Mouse (Mus musculus): ENCODE results near the gene Rps29.
"Not testable (repeated sequence)": the region's sequence is repeated elsewhere in the genome, so short reads cannot be mapped to it uniquely, and the experiment has no call there.

Gene Rps29

DNA sequence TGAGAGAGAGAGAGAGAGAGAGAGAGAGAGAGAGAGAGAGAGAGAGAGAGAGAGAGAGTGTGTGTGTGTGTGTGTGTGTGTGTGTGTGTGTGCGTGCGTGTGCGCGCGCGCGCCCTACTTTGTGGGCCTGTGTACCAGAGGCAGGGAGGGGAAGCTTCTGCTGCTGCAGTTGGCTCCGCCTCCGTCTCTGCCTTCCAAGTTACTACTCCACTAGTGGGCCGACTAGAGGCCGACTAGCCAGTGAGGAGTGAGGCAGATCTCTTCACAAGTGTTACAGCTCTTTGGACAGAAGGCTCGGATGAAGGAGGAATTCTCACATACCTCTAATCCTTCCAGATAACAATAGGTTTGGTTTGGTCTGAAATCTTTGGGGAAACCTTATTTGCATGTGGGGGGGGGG is 20.4 kb upstream of the Rps29 start:
- DNase-seq (ENCODE audit: low spot score in 2 of 2) = no peak

DNA sequence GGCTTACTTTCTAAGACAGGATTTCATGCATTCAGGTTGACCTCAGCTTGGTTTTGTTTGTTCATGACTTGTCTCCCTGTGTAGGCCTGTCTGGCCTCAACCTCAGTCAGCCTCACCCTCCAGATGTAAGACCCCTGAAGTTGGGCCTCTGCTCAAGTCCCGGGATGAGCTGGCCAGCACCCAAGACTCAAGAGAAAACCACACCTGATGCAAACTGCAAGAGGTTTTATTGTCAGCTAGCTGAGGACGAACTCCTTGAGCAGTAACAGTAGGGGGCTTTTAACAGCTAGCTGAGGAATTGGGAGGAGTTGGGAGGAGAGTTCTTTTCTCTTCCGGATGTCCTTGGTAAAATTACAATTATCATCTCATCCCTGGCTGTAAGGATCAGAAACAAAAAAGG is 18.5 kb upstream of the Rps29 start:
- DNase-seq (ENCODE audit: low spot score in 2 of 2) = no peak

DNA sequence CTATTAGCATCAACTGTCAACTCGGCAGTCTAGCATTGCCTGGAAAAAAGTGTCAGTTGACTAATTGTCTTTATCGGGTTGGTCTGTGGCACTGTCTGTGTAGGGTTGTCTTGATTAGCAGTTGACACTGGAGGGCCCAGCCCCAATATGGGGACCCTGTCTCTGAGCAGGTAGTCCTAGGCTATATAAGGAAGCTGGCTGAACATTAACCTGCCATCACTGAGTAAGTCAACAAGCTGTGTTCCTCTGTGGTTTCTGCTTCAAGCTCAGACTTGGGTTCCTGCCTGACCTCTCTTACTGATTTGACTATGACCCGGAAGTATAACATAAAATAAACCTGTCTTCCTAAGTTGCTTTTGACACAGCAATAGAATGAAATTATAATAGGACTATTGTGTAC is 17.0 kb upstream of the Rps29 start:
- DNase-seq (ENCODE audit: low spot score in 2 of 2) = no peak

- no peak for DNase-seq (ENCODE audit: low spot score in 2 of 2)
These were observed 12.3 kb upstream of the Rps29 start for GRCm38 (mm10) chr12:69171307-69171706.

DNA sequence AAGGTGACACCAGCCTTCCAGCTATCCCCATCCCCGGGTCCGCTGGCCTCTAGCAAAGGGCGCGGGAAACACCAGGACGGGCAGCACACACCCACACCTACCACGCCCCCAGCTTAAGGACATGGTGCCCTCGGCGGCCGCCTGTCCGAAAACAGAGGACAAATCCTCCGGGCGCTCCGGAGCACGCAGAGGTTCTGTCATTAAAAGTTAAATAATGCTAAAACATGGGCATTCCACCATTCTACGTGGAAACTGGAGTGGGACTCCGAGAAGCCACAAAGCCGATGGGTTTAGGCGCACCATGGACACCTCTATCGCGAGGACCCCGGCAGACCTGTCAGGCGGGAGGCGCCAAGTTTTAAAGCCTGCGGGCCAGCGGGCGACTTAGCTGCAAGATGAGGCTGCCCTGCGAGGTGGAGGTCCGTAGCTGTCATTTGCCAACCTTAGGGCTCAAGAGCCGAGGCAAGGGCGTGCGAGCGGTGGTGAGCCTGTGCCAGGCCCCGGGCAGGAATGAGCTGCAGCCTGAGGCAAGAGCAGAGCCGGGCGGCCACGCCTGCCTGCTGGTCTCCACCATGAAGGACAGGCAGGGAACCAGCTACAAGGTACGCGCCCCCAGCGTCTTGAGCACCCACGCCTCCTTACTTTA is 9.6 kb upstream of the Rps29 start, which contains the start of gene Lrr1:
Gene Lrr1 (plus strand): TSS at position 354 of the 646 bp plus-strand sequence.
- peak; percentile 64 to 79 for DNase-seq (ENCODE audit: low spot score in 2 of 2)

GRCm38 (mm10) chr12:69167656-69168460 is 8.9 kb upstream of the Rps29 start:
- no peak for DNase-seq (ENCODE audit: low spot score in 2 of 2)

DNA sequence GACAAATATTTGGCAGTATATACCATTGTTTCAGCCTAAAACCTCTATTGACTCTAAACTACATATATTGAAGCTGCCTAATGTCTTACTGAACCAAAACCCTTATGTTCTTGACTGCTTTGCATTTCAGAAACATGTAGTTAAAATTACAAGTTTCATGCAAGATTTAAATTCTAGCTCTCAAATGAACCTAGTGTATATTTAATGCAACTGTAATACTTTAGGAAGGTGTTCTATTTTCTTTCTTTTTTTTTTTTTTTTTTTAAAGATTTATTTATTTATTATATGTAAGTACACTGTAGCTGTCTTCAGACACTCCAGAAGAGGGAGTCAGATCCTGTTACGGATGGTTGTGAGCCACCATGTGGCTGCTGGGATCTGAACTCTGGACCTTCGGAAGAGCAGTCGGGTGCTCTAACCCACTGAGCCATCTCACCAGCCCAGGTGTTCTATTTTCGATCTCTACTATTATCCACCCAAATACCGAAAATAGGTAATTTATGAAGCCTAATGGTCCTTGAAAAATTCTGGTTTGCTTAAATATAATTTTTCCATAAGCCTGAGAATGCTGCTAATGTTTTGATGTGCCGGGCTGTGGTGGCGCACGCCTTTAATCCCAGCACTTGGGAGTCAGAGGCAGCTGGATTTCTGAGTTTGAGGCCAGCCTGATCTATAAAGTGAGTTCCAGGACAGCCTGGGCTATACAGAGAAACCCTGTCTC is 8.0 kb upstream of the Rps29 start:
- not testable (repeated sequence) for DNase-seq (ENCODE audit: low spot score in 2 of 2)

DNA sequence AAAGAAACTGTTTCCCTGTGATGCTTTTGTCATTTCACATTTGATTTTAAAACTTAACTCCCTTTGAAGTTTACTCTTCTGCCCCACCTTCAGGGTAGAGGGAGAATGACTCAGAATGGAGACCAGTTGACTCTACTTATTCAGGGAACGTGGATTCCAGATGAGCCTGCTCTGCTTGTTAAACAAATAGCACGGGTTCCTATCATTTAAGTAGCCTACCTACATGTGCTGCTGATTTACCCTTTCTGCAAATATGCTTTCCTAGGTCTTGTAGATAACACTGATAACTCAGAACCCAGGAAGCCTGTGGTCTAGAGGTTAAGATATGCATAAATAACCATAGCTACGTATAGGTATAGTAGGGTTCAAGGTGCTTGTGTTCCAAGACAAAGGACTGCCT is 5.9 kb upstream of the Rps29 start:
- DNase-seq (ENCODE audit: low spot score in 2 of 2) = no peak

DNA sequence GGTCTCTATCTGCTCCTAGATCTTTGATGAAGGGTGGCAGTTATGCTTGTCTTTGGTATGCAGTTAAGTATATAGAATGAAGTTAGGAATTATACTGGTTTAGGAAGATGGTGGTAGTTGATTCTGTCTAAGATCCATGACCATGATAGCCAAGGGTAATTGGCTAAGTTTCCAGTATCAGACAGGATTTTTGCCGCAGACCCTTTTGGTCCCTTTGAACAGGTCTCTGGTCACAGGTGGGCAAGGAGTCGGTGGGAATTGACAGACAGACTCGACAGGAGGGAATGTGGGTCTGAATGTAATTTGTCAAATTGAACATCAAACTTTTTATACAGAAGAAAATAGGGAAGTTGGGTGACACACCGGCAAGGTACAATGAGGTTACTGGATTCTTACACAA is 4.6 kb upstream of the Rps29 start:
- not testable (repeated sequence) for DNase-seq (ENCODE audit: low spot score in 2 of 2)

- DNase-seq (ENCODE audit: low spot score in 2 of 2) = not testable (repeated sequence)
These were observed 1.7 kb upstream of the Rps29 start for GRCm38 (mm10) chr12:69160677-69161076.

DNA sequence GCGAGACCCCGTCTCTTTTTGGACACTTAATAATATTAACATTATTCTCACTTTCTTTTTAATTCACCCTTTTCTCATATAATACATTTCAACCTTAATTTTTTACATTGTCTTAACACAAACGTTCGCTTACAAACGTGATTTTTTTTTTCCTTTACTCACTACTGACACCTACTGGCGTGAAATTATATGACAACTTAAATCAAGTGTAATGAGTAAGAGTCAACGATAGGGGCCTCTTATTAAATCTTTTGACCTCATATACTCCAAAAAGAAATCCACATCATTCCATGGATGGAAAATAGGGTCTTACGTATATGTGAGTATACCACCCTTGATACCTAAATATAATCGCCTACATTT is 573 bp upstream of the Rps29 start:
- DNase-seq (ENCODE audit: low spot score in 2 of 2) = no peak

- no peak for DNase-seq (ENCODE audit: low spot score in 2 of 2)
These were observed 621 bp downstream of the Rps29 start for GRCm38 (mm10) chr12:69158366-69158764.

DNA sequence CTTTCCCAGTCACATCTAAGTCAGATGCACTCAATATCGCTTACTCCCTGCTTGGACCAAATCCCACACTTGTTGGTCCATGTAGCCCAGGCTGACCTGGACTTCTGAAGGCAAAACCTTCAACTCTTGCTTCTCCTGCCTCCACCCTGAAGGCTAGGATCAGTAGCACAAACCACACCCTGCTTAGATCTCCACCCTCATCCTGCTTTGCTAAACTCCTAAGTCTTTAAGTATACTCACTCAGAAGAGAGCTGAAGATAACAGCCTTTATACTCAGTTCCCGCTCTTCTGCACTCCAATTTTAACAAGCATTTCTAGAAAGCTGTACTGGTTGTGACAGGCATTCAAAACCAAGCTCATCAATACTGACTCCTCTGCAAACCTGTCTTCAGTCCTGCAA is 1.9 kb downstream of the Rps29 start:
- no peak for DNase-seq (ENCODE audit: low spot score in 2 of 2)

GRCm38 (mm10) chr12:69156436-69156835 is 2.5 kb downstream of the Rps29 start:
- DNase-seq (ENCODE audit: low spot score in 2 of 2) = no peak

GRCm38 (mm10) chr12:69155923-69156322 is 3.1 kb downstream of the Rps29 start:
- DNase-seq (ENCODE audit: low spot score in 2 of 2) = no peak

- DNase-seq (ENCODE audit: low spot score in 2 of 2) = no peak
These were observed 8.9 kb downstream of the Rps29 start for GRCm38 (mm10) chr12:69150049-69150448.

- DNase-seq (ENCODE audit: low spot score in 2 of 2) = no peak
These were observed 11.7 kb downstream of the Rps29 start for GRCm38 (mm10) chr12:69147166-69147735.

- no peak for DNase-seq (ENCODE audit: low spot score in 2 of 2)
These were observed 15.5 kb downstream of the Rps29 start for GRCm38 (mm10) chr12:69143460-69143859.

GRCm38 (mm10) chr12:69139841-69140240 is 19.1 kb downstream of the Rps29 start:
- DNase-seq (ENCODE audit: low spot score in 2 of 2) = no peak

- DNase-seq (ENCODE audit: low spot score in 2 of 2) = no peak
These were observed 19.8 kb downstream of the Rps29 start for GRCm38 (mm10) chr12:69139201-69139600.

DNA sequence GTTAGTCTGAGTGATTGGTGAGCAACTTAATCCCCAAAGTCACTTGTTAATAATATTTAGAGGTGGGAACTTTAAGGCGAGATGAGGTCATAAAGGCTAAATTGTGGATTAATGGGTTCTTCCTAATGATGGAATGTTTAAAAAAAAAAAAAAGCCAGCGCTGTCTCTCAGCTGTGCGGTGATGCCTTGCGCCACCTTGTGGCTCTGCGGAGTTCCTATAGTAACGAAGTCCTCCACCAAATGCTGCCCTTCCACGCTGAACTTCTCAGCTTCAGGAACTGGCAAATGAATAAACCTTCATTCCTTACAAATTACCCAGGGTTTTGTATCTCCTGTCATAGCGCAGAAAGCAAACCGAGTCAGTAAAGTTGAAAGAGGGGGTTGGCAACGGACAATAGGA is 27.0 kb downstream of the Rps29 start:
- DNase-seq (ENCODE audit: low spot score in 2 of 2) = peak; percentile 16 to 22

DNA sequence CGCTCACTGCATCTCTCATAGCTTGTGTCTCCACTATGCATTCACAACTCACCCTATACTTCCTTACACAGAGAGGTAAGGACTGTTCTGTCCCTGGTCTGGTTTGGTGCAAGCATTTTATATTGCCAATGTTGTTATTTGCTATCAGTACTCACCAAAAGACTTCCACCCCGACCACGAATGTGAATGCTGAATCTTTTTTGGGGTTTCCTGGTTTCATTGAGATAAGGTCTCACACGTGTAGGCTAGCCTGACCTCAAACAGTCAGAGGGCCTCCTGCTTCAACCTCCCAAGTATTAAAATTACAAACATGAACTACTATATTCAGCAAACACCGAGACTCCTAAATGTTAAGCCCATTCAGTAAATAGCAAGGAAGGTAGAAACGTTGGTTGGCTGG is 27.7 kb downstream of the Rps29 start:
- no peak for DNase-seq (ENCODE audit: low spot score in 2 of 2)

All from right cerebral cortex, postnatal 36 days (tissue).